Mouse (Mus musculus) lung, embryonic 14.5 days (tissue): ENCODE data around the gene Cenpp. TPM values are rescaled to one million over a fixed set of nuclear protein-coding genes. Genes with fewer than 3 reads are reported as not detected.
A peak's percentile ranks its signal among the peaks of the same experiment; 100 is the strongest.

Experiments
- ATAC-seq: fragments of 200-750 bp; cut with Nextera tagmentation; 2 replicates; pipeline ENCODE4 v1.8.0; 2017; ENCODE audit warnings: mild to moderate bottlenecking, moderate TSS enrichment, moderate library complexity; ENCODE audit not compliant: insufficient read depth
- DNase-seq: peaks from one replicate; pipeline ENCODE4 v3.0.0-alpha.2; 2015
- H3K27ac ChIP-seq: fragments of 300-500 bp; sonication (generic); 2 replicates; pipeline ENCODE4 v1.5.1; 2014; ENCODE audit warnings: low read depth, mild to moderate bottlenecking, moderate library complexity
- H3K27me3 ChIP-seq: fragments of 300-500 bp; sonication (generic); 2 replicates; pipeline ENCODE4 v1.6.1; 2014; ENCODE audit warnings: low read length, control low read depth; ENCODE audit not compliant: insufficient read depth
- H3K36me3 ChIP-seq: fragments of 300-500 bp; sonication (generic); 2 replicates; pipeline ENCODE4 v1.6.1; 2014; ENCODE audit warnings: control low read depth; ENCODE audit not compliant: insufficient read depth
- H3K4me1 ChIP-seq: fragments of 300-500 bp; sonication (generic); 2 replicates; pipeline ENCODE4 v1.6.1; 2014; ENCODE audit warnings: antibody characterized with exemption, control low read depth; ENCODE audit not compliant: insufficient read depth
- H3K4me2 ChIP-seq: fragments of 300-500 bp; sonication (generic); 2 replicates; pipeline ENCODE4 v1.6.1; 2014; ENCODE audit warnings: mild to moderate bottlenecking
- H3K4me3 ChIP-seq: fragments of 300-500 bp; sonication (generic); 2 replicates; pipeline ENCODE4 v1.5.1; 2014; ENCODE audit warnings: low read depth, low read length
- H3K9ac ChIP-seq: fragments of 300-500 bp; sonication (generic); 2 replicates; pipeline ENCODE4 v1.6.1; 2014
- H3K9me3 ChIP-seq: fragments of 300-500 bp; sonication (generic); 2 replicates; pipeline ENCODE4 v1.6.1; 2016; ENCODE audit warnings: low read depth, low read length, control low read depth
- CTCF ChIP-seq: IDR thresholded peaks from 2 replicates; pipeline ENCODE4 v1.5.1; 2016; ENCODE audit warnings: antibody characterized with exemption, low read depth
- WGBS: fragments of 180-500 bp; shearing (Covaris S2); extraction: QIAGEN DNeasy Blood & Tissue Kit; methylation state at CpG from one replicate; pipeline ENCODE4 v1.1.7; 2014; 5-methylcytosine and 5-hydroxymethylcytosine counted together
- polyA plus RNA-seq: library from polyadenylated mRNA; unstranded; fragments of >200 nt; fragmentation: Nextera tagmentation; extraction: Ambion mirVana; gene quantifications from 2 replicates; pipeline ENCODE4 v1.2.1, GENCODE M21; 2014

Gene Cenpp
- polyA plus RNA-seq, 1 experiment from 2014 or later: 40.0 TPM

DNA sequence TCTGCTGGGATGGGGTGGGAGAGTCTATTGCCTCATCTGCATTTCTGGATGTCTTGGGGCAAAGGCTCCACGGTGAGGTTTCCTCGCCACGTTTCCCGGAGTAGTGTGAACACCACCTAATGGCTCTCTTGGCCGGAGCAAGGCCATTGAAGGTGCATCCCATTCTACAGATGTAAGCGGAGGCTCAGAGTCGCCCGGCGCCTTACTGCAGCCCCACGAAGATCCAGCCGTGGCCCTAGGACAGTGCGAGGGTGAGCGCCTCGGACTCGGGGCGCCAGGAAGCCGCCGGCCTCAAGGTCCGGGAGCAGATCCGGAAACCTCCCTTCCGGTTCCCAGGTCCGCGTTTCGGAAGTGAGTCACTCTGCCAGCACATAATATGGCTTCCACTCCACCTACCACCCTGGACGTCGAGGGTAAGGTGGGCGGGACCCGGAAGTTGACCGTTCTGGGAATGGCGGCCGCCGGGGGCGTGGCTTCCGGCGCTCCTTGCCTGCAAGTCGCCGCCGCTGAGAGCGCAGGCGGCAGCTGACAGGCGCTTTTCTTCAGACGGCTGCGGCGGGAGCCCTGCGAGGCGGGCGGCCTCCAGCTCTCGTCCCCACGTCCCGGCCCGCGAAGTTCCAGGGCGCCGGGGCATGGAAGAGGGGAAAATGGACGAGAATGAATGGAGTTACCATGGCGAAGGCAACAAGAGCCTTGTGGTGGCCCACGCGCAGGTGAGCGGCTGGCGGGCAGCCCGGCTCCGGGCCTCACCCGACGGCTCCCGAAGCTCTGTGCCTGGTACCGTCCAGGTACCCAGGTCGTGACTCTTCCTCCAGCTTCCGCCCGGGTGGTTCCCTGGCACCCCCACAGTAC is 231.6 kb downstream of the Cenpp start, which contains the start of gene Ippk:
Gene Ippk (plus strand): TSS at position 496 of the 852 bp plus-strand sequence.
- peak; percentile 99 for ATAC-seq
- no peaks in the 10 kb centered on the region for H3K27me3 ChIP-seq
- H3K27ac ChIP-seq: peak within 1 kb of the TSS; percentile 85
- H3K9ac ChIP-seq: peak within 1 kb of the TSS; percentile 77
- H3K4me3 ChIP-seq: peak within 1 kb of the TSS; percentile 96
- H3K9me3 ChIP-seq: no peaks in the 10 kb centered on the region
- no peak for TF ChIP-seq CTCF
- H3K4me1 ChIP-seq: peaks cover 9% of the 10 kb centered on the region
- under 1% methylated on average over 69 of the region's 69 CpGs for WGBS
- peak; percentile 99 for DNase-seq
- peak within 1 kb of the TSS; percentile 95 for H3K4me2 ChIP-seq
- H3K36me3 ChIP-seq: 0 out of 2 replicates have a peak, but pooled peaks cover 4% of the 10 kb centered on the region

Other genes with a start within 250 kb of the Cenpp start
- gene Ippk, start 231.5 kb downstream of the Cenpp start, polyA plus RNA-seq: 16.1 and 19.5 TPM in 2 replicates
- 1.3 and 1.4 TPM in 2 replicates for gene Tes3-ps, start 159.5 kb downstream of the Cenpp start, polyA plus RNA-seq
- gene Ecm2, start 148.0 kb downstream of the Cenpp start, polyA plus RNA-seq: 0.66 and 0.74 TPM in 2 replicates
- 12.8 and 15.0 TPM in 2 replicates for gene Aspn, start 108.3 kb downstream of the Cenpp start, polyA plus RNA-seq
- gene Omd, start 70.3 kb downstream of the Cenpp start, polyA plus RNA-seq: 1.0 and 1.5 TPM in 2 replicates
- 69.3 and 75.0 TPM in 2 replicates for gene Ogn, start 44.7 kb downstream of the Cenpp start, polyA plus RNA-seq
- 14.8 and 17.7 TPM in 2 replicates for gene Nol8, start 293 bp upstream of the Cenpp start, polyA plus RNA-seq
- gene Iars, start 29.3 kb upstream of the Cenpp start, polyA plus RNA-seq: 83.5 and 86.8 TPM in 2 replicates
- gene Gm30302, start 146.2 kb upstream of the Cenpp start, polyA plus RNA-seq: not detected in 2 replicates